Mouse (Mus musculus): ENCODE measurements at regions not wholly inside any gene's neighbourhood (a gene's known extent, or its start where the extent isn't known, plus 50 kb on each side); places are given as distances from the start of the nearest gene placed in this dataset.

- Histone ChIP-seq H3K4me2 (replicated peaks; ENCODE audit: low read depth, low read length) (no peak overlapping the region), H3K36me3 (ENCODE audit: control insufficient read depth, insufficient read depth, low read length) (no peaks in the 10 kb centered on the region), H3K4me1 (replicated peaks; ENCODE audit: control insufficient read depth, insufficient read depth, low read length) (no peaks in the 10 kb centered on the region), H3K9me3 (ENCODE audit: control insufficient read depth, low read length) (no peaks in the 10 kb centered on the region), H3K4me3 (ENCODE audit: low read depth, low read length) (no peak overlapping the region), H3K27ac (ENCODE audit: low read depth, low read length) (no peak overlapping the region), H3K27me3 (ENCODE audit: control insufficient read depth, insufficient read depth, low read length) (no peaks in the 10 kb centered on the region), H3K9ac (ENCODE audit: low read depth, low read length) (no peak overlapping the region)
- 91% methylated on average over 6 of the region's 6 CpGs for WGBS
- DNase-seq (ENCODE audit: low spot score) (no peak), ATAC-seq (ENCODE audit: low FRiP score) (no peak)
Observed at GRCm38 (mm10) chr15:72220786-72221185, 1613.6 kb upstream of the Gm6569 start.

- Histone ChIP-seq H3K36me3 (ENCODE audit: control insufficient read depth, insufficient read depth, low read length) (no peaks in the 10 kb centered on the region), H3K9me3 (ENCODE audit: control insufficient read depth, low read length) (no peaks in the 10 kb centered on the region), H3K4me1 (replicated peaks; ENCODE audit: control insufficient read depth, insufficient read depth, low read length) (no peaks in the 10 kb centered on the region), H3K27me3 (ENCODE audit: control insufficient read depth, insufficient read depth, low read length) (no peaks in the 10 kb centered on the region), H3K4me2 (replicated peaks; ENCODE audit: low read depth, low read length) (no peak overlapping the region), H3K9ac (ENCODE audit: low read depth, low read length) (no peak overlapping the region), H3K27ac (ENCODE audit: low read depth, low read length) (no peak overlapping the region), H3K4me3 (ENCODE audit: low read depth, low read length) (no peak overlapping the region)
- WGBS = 43% methylated on average over 2 of the region's 2 CpGs
- DNase-seq (ENCODE audit: low spot score) = no peak
- ATAC-seq (ENCODE audit: low FRiP score) = no peak
Observed at GRCm38 (mm10) chr15:72232355-72232754, 1602.0 kb upstream of the Gm6569 start.

GRCm38 (mm10) chr15:72264619-72265018, 1569.7 kb upstream of the Gm6569 start:
- H3K27me3 ChIP-seq (ENCODE audit: control insufficient read depth, insufficient read depth, low read length) = no peaks in the 10 kb centered on the region
- WGBS = 72% methylated on average over 3 of the region's 3 CpGs
- no peak for DNase-seq (ENCODE audit: low spot score)
- no peak overlapping the region for H3K9ac ChIP-seq (ENCODE audit: low read depth, low read length)
- no peaks in the 10 kb centered on the region for H3K9me3 ChIP-seq (ENCODE audit: control insufficient read depth, low read length)
- H3K27ac ChIP-seq (ENCODE audit: low read depth, low read length) = no peak overlapping the region
- no peaks in the 10 kb centered on the region for H3K36me3 ChIP-seq (ENCODE audit: control insufficient read depth, insufficient read depth, low read length)
- no peak overlapping the region for H3K4me3 ChIP-seq (ENCODE audit: low read depth, low read length)
- ATAC-seq (ENCODE audit: low FRiP score) = no peak
- no peaks in the 10 kb centered on the region for H3K4me1 ChIP-seq (replicated peaks; ENCODE audit: control insufficient read depth, insufficient read depth, low read length)
- no peak overlapping the region for H3K4me2 ChIP-seq (replicated peaks; ENCODE audit: low read depth, low read length)

GRCm38 (mm10) chr15:72283846-72284245, 1550.5 kb upstream of the Gm6569 start:
- no peaks in the 10 kb centered on the region for H3K36me3 ChIP-seq (ENCODE audit: control insufficient read depth, insufficient read depth, low read length)
- H3K27me3 ChIP-seq (ENCODE audit: control insufficient read depth, insufficient read depth, low read length) = no peaks in the 10 kb centered on the region
- DNase-seq (ENCODE audit: low spot score) = no peak
- H3K9me3 ChIP-seq (ENCODE audit: control insufficient read depth, low read length) = no peaks in the 10 kb centered on the region
- no peak overlapping the region for H3K4me2 ChIP-seq (replicated peaks; ENCODE audit: low read depth, low read length)
- 55% methylated on average over 1 of the region's 1 CpGs for whole genome bisulfite sequencing
- H3K4me3 ChIP-seq (ENCODE audit: low read depth, low read length) = no peak overlapping the region
- H3K4me1 ChIP-seq (replicated peaks; ENCODE audit: control insufficient read depth, insufficient read depth, low read length) = no peaks in the 10 kb centered on the region
- ATAC-seq (ENCODE audit: low FRiP score) = no peak
- H3K27ac ChIP-seq (ENCODE audit: low read depth, low read length) = no peak overlapping the region
- H3K9ac ChIP-seq (ENCODE audit: low read depth, low read length) = no peak overlapping the region

GRCm38 (mm10) chr15:72296648-72297047, 1537.7 kb upstream of the Gm6569 start:
- Histone ChIP-seq H3K4me1 (replicated peaks; ENCODE audit: control insufficient read depth, insufficient read depth, low read length) (no peaks in the 10 kb centered on the region), H3K4me2 (replicated peaks; ENCODE audit: low read depth, low read length) (no peak overlapping the region), H3K27me3 (ENCODE audit: control insufficient read depth, insufficient read depth, low read length) (no peaks in the 10 kb centered on the region), H3K27ac (ENCODE audit: low read depth, low read length) (no peak overlapping the region), H3K9ac (ENCODE audit: low read depth, low read length) (no peak overlapping the region), H3K36me3 (ENCODE audit: control insufficient read depth, insufficient read depth, low read length) (no peaks in the 10 kb centered on the region), H3K4me3 (ENCODE audit: low read depth, low read length) (no peak overlapping the region), H3K9me3 (ENCODE audit: control insufficient read depth, low read length) (no peaks in the 10 kb centered on the region)
- 83% methylated on average over 2 of the region's 2 CpGs for WGBS
- DNase-seq (ENCODE audit: low spot score) (no peak), ATAC-seq (ENCODE audit: low FRiP score) (no peak)

GRCm38 (mm10) chr15:72312417-72312816, 1521.9 kb upstream of the Gm6569 start:
- 85% methylated on average over 5 of the region's 5 CpGs for WGBS
- ATAC-seq (ENCODE audit: low FRiP score) (no peak), DNase-seq (ENCODE audit: low spot score) (no peak)
- no peak overlapping the region for H3K4me3 ChIP-seq (ENCODE audit: low read depth, low read length)
- no peaks in the 10 kb centered on the region for H3K4me1 ChIP-seq (replicated peaks; ENCODE audit: control insufficient read depth, insufficient read depth, low read length)
- no peak overlapping the region for H3K9ac ChIP-seq (ENCODE audit: low read depth, low read length)
- no peak overlapping the region for H3K4me2 ChIP-seq (replicated peaks; ENCODE audit: low read depth, low read length)
- H3K27ac ChIP-seq (ENCODE audit: low read depth, low read length) = no peak overlapping the region
- H3K36me3 ChIP-seq (ENCODE audit: control insufficient read depth, insufficient read depth, low read length) = no peaks in the 10 kb centered on the region
- no peaks in the 10 kb centered on the region for H3K27me3 ChIP-seq (ENCODE audit: control insufficient read depth, insufficient read depth, low read length)
- no peaks in the 10 kb centered on the region for H3K9me3 ChIP-seq (ENCODE audit: control insufficient read depth, low read length)

GRCm38 (mm10) chr15:72321528-72321927, 1512.8 kb upstream of the Gm6569 start:
- no peak for ATAC-seq (ENCODE audit: low FRiP score)

GRCm38 (mm10) chr15:72322127-72322526, 1512.2 kb upstream of the Gm6569 start:
- H3K4me2 ChIP-seq (replicated peaks; ENCODE audit: low read depth, low read length) = no peak overlapping the region
- H3K4me1 ChIP-seq (replicated peaks; ENCODE audit: control insufficient read depth, insufficient read depth, low read length) = no peaks in the 10 kb centered on the region
- H3K9ac ChIP-seq (ENCODE audit: low read depth, low read length) = no peak overlapping the region
- DNase-seq (ENCODE audit: low spot score) (no peak), ATAC-seq (ENCODE audit: low FRiP score) (no peak)
- H3K36me3 ChIP-seq (ENCODE audit: control insufficient read depth, insufficient read depth, low read length) = no peaks in the 10 kb centered on the region
- H3K27ac ChIP-seq (ENCODE audit: low read depth, low read length) = no peak overlapping the region
- no peaks in the 10 kb centered on the region for H3K9me3 ChIP-seq (ENCODE audit: control insufficient read depth, low read length)
- no peak overlapping the region for H3K4me3 ChIP-seq (ENCODE audit: low read depth, low read length)
- 83% methylated on average over 3 of the region's 3 CpGs for WGBS
- no peaks in the 10 kb centered on the region for H3K27me3 ChIP-seq (ENCODE audit: control insufficient read depth, insufficient read depth, low read length)

More at GRCm38 (mm10) chr15:72321528-72321927, 1512.8 kb upstream of the Gm6569 start:
- H3K36me3 ChIP-seq (ENCODE audit: control insufficient read depth, insufficient read depth, low read length) = no peaks in the 10 kb centered on the region
- no peak overlapping the region for H3K9ac ChIP-seq (ENCODE audit: low read depth, low read length)
- H3K4me1 ChIP-seq (replicated peaks; ENCODE audit: control insufficient read depth, insufficient read depth, low read length) = no peaks in the 10 kb centered on the region
- 94% methylated on average over 5 of the region's 5 CpGs for WGBS
- H3K4me2 ChIP-seq (replicated peaks; ENCODE audit: low read depth, low read length) = no peak overlapping the region
- H3K4me3 ChIP-seq (ENCODE audit: low read depth, low read length) = no peak overlapping the region
- DNase-seq (ENCODE audit: low spot score) = no peak
- H3K9me3 ChIP-seq (ENCODE audit: control insufficient read depth, low read length) = no peaks in the 10 kb centered on the region
- H3K27me3 ChIP-seq (ENCODE audit: control insufficient read depth, insufficient read depth, low read length) = no peaks in the 10 kb centered on the region
- no peak overlapping the region for H3K27ac ChIP-seq (ENCODE audit: low read depth, low read length)

- 88% methylated on average over 7 of the region's 7 CpGs for WGBS
- H3K9me3 ChIP-seq (ENCODE audit: control insufficient read depth, low read length) = no peaks in the 10 kb centered on the region
- ATAC-seq (ENCODE audit: low FRiP score) (no peak), DNase-seq (ENCODE audit: low spot score) (no peak)
- no peak overlapping the region for H3K4me2 ChIP-seq (replicated peaks; ENCODE audit: low read depth, low read length)
- H3K27ac ChIP-seq (ENCODE audit: low read depth, low read length) = no peak overlapping the region
- H3K4me1 ChIP-seq (replicated peaks; ENCODE audit: control insufficient read depth, insufficient read depth, low read length) = no peaks in the 10 kb centered on the region
- no peak overlapping the region for H3K9ac ChIP-seq (ENCODE audit: low read depth, low read length)
- no peaks in the 10 kb centered on the region for H3K27me3 ChIP-seq (ENCODE audit: control insufficient read depth, insufficient read depth, low read length)
- no peak overlapping the region for H3K4me3 ChIP-seq (ENCODE audit: low read depth, low read length)
- H3K36me3 ChIP-seq (ENCODE audit: control insufficient read depth, insufficient read depth, low read length) = no peaks in the 10 kb centered on the region
Observed at GRCm38 (mm10) chr15:72323158-72323557, 1511.2 kb upstream of the Gm6569 start.
